Mouse (Mus musculus): ENCODE results near the gene Gm49373. TPM values are rescaled to one million over a fixed set of nuclear protein-coding genes. Genes with fewer than 3 reads are reported as not detected.
"Not testable (repeated sequence)": the region's sequence is repeated elsewhere in the genome, so short reads cannot be mapped to it uniquely, and the experiment has no call there.

Gene Gm49373
- polyA plus RNA-seq, 1 experiment from 2014 or later, result 0.84 TPM

GRCm38 (mm10) chr9:21081127-21081526 is 8.2 kb upstream of the Gm49373 start:
- 87% methylated on average over 9 of the region's 9 CpGs for WGBS
- Histone ChIP-seq H3K27me3 (ENCODE audit: insufficient read depth, low read length) (no peaks in the 10 kb centered on the region), H3K4me3 (ENCODE audit: low read length) (no peak overlapping the region), H3K4me2 (replicated peaks; ENCODE audit: low read depth, low read length) (no peak overlapping the region), H3K36me3 (ENCODE audit: insufficient read depth, low read length) (peaks cover 85% of the 10 kb centered on the region), H3K9ac (replicated peaks; ENCODE audit: low read length) (no peak overlapping the region), H3K27ac (ENCODE audit: low read length) (no peak overlapping the region), H3K9me3 (ENCODE audit: low read length) (no peaks in the 10 kb centered on the region), H3K4me1 (ENCODE audit: insufficient read depth, low read length) (no peaks in the 10 kb centered on the region)
- no peak for ATAC-seq (ENCODE audit: low FRiP score, low TSS enrichment)

- no peak for ATAC-seq (ENCODE audit: low FRiP score, low TSS enrichment)
- Histone ChIP-seq H3K4me1 (ENCODE audit: insufficient read depth, low read length) (peaks cover 10% of the 10 kb centered on the region), H3K4me3 (ENCODE audit: low read length) (no peak overlapping the region), H3K27me3 (ENCODE audit: insufficient read depth, low read length) (no peaks in the 10 kb centered on the region), H3K9me3 (ENCODE audit: low read length) (no peaks in the 10 kb centered on the region), H3K4me2 (replicated peaks; ENCODE audit: low read depth, low read length) (no peak overlapping the region), H3K27ac (ENCODE audit: low read length) (no peak overlapping the region), H3K36me3 (ENCODE audit: insufficient read depth, low read length) (peaks cover 57% of the 10 kb centered on the region), H3K9ac (replicated peaks; ENCODE audit: low read length) (no peak overlapping the region)
- WGBS, result 95% methylated on average over 3 of the region's 3 CpGs
Observed at GRCm38 (mm10) chr9:21075625-21076024, 2.7 kb upstream of the Gm49373 start.

- no peak for ATAC-seq (ENCODE audit: low FRiP score, low TSS enrichment)
- Histone ChIP-seq H3K4me2 (replicated peaks; ENCODE audit: low read depth, low read length) (no peak overlapping the region), H3K4me1 (ENCODE audit: insufficient read depth, low read length) (peaks cover 10% of the 10 kb centered on the region), H3K36me3 (ENCODE audit: insufficient read depth, low read length) (peaks cover 49% of the 10 kb centered on the region), H3K27me3 (ENCODE audit: insufficient read depth, low read length) (no peaks in the 10 kb centered on the region), H3K27ac (ENCODE audit: low read length) (no peak overlapping the region), H3K4me3 (ENCODE audit: low read length) (no peak overlapping the region), H3K9ac (replicated peaks; ENCODE audit: low read length) (no peak overlapping the region; the same call in 1 of the 2 replicates), H3K9me3 (ENCODE audit: low read length) (no peaks in the 10 kb centered on the region)
- WGBS, result 82% methylated on average over 1 of the region's 1 CpGs
Observed at GRCm38 (mm10) chr9:21074173-21074572, 1.3 kb upstream of the Gm49373 start.

DNA sequence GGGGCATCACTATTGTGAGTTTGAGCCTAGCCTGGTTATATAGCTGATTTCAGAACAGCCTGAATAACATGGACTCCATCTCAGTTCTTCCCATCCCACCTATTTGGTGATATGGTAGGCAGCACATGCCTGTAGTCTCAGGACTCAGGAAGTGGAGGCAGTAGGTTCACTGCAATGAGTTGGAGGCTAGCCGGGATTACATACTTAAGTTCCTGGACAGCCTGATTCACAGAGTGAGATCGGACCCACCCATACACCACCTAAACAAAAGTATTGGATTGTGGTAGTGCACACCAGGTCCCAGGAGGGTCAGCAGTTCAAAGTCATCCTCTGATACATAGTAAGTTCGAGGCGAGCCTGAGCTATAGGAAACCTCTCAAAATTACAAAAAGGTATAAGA is 255 bp downstream of the Gm49373 start:
- Histone ChIP-seq H3K36me3 (ENCODE audit: insufficient read depth, low read length) (peaks cover 39% of the 10 kb centered on the region), H3K4me1 (ENCODE audit: insufficient read depth, low read length) (peaks cover 10% of the 10 kb centered on the region), H3K4me2 (replicated peaks; ENCODE audit: low read depth, low read length) (peak overlapping the region; percentile 83), H3K4me3 (ENCODE audit: low read length) (peak overlapping the region; percentile 87), H3K27me3 (ENCODE audit: insufficient read depth, low read length) (no peaks in the 10 kb centered on the region), H3K27ac (ENCODE audit: low read length) (peak overlapping the region; percentile 76; the same call in 1 of the 2 replicates), H3K9me3 (ENCODE audit: low read length) (no peaks in the 10 kb centered on the region), H3K9ac (replicated peaks; ENCODE audit: low read length) (peak overlapping the region; percentile 89)
- ATAC-seq (ENCODE audit: low FRiP score, low TSS enrichment), result 0 out of 2 replicates have a peak, but pooled peaks have one; percentile 8
- 7% methylated on average over 4 of the region's 4 CpGs for WGBS

GRCm38 (mm10) chr9:21067006-21067684 is 5.8 kb downstream of the Gm49373 start, which contains the start of gene Zglp1:
TSS of gene Zglp1 (minus strand) at chr9:21067093.
- no peak for ATAC-seq (ENCODE audit: low FRiP score, low TSS enrichment)
- peaks cover 3% of the 10 kb centered on the region for H3K4me1 ChIP-seq (ENCODE audit: insufficient read depth, low read length)
- 90% methylated on average over 27 of the region's 27 CpGs for WGBS
- no peak within 1 kb of the TSS for H3K27ac ChIP-seq (ENCODE audit: low read length)
- no peak within 1 kb of the TSS for H3K9ac ChIP-seq (replicated peaks; ENCODE audit: low read length)
- H3K9me3 ChIP-seq (ENCODE audit: low read length), result no peaks in the 10 kb centered on the region
- H3K27me3 ChIP-seq (ENCODE audit: insufficient read depth, low read length), result no peaks in the 10 kb centered on the region
- H3K36me3 ChIP-seq (ENCODE audit: insufficient read depth, low read length), result peaks cover 45% of the 10 kb centered on the region; the same call in 1 of the 2 replicates
- no peak within 1 kb of the TSS for H3K4me2 ChIP-seq (replicated peaks; ENCODE audit: low read depth, low read length)
- H3K4me3 ChIP-seq (ENCODE audit: low read length), result no peak within 1 kb of the TSS

DNA sequence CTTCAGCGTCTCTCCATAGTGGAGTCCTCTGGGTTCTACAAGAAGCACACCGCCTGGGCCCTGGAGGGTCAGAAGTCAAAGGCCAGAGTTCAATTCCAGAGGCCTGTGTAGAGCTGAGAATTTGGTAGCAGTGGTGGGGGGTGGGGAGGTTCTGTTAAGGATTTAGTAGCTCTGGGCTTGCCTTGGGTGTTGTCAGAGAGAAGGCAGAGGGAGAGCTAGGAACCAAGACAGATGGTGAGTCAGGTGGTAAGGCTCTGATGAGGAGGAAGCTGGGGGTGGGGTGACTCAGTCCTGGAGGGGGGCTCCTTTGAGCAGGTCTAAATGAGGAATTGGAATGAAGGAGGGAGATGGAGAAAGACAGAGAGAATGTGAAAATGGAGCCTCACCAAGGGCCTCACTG is 10.0 kb downstream of the Gm49373 start:
- H3K27me3 ChIP-seq (ENCODE audit: insufficient read depth, low read length), result no peaks in the 10 kb centered on the region
- no peak overlapping the region for H3K27ac ChIP-seq (ENCODE audit: low read length)
- no peak overlapping the region for H3K4me3 ChIP-seq (ENCODE audit: low read length)
- 86% methylated on average over 2 of the region's 2 CpGs for WGBS
- H3K4me1 ChIP-seq (ENCODE audit: insufficient read depth, low read length), result no peaks in the 10 kb centered on the region
- ATAC-seq (ENCODE audit: low FRiP score, low TSS enrichment), result no peak
- no peak overlapping the region for H3K4me2 ChIP-seq (replicated peaks; ENCODE audit: low read depth, low read length)
- H3K36me3 ChIP-seq (ENCODE audit: insufficient read depth, low read length), result peaks cover 33% of the 10 kb centered on the region; the same call in 1 of the 2 replicates
- H3K9ac ChIP-seq (replicated peaks; ENCODE audit: low read length), result no peak overlapping the region
- H3K9me3 ChIP-seq (ENCODE audit: low read length), result no peaks in the 10 kb centered on the region

DNA sequence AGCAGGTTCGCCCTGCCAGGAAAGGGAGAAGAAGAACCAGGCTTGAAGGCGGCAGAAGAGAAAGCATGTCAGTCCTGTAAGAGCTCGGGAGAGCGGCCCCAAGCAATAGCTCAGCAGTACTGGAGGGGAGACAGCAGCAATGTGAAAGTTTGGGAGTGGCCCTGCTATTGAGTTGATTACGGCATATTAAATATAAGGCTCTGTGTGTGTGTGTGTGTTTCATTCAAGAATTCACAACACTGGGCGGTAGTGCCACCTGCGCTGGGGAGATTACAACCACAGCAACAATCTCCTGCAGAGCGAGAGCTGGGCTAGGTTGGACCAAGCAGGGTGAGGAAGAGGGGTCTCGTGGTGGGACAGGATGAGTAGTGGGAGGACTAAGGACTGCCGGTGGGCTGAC is 21.3 kb downstream of the Gm49373 start:
- H3K36me3 ChIP-seq (ENCODE audit: insufficient read depth, low read length), result no peaks in the 10 kb centered on the region
- no peaks in the 10 kb centered on the region for H3K27me3 ChIP-seq (ENCODE audit: insufficient read depth, low read length)
- H3K9me3 ChIP-seq (ENCODE audit: low read length), result no peaks in the 10 kb centered on the region
- H3K9ac ChIP-seq (replicated peaks; ENCODE audit: low read length), result no peak overlapping the region
- H3K27ac ChIP-seq (ENCODE audit: low read length), result no peak overlapping the region
- no peak overlapping the region for H3K4me3 ChIP-seq (ENCODE audit: low read length)
- H3K4me1 ChIP-seq (ENCODE audit: insufficient read depth, low read length), result no peaks in the 10 kb centered on the region
- no peak for ATAC-seq (ENCODE audit: low FRiP score, low TSS enrichment)
- 65% methylated on average over 10 of the region's 10 CpGs for WGBS
- H3K4me2 ChIP-seq (replicated peaks; ENCODE audit: low read depth, low read length), result no peak overlapping the region

DNA sequence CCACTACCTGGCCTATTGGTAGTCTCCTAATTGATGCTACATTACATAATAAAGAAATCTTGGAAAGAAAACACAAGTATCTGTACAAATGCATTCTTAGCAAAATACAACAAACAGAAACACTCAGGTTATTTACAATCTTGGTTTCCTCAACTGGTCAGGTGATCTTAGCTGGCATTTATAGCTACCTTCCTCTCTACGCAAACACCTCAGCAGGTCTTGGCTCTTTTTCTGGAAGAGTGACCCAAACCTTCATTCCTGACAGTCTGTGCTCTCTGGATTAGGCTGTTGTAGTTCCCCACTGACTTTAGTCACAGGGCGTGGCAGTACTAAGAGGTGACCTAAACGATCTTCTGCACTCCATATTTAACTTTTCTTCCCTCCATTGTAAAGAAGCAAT is 27.7 kb downstream of the Gm49373 start:
- no peak for ATAC-seq (ENCODE audit: low FRiP score, low TSS enrichment)
- H3K4me2 ChIP-seq (replicated peaks; ENCODE audit: low read depth, low read length), result no peak overlapping the region
- H3K9ac ChIP-seq (replicated peaks; ENCODE audit: low read length), result no peak overlapping the region
- 0 out of 2 replicates have a peak, but pooled peaks cover 2% of the 10 kb centered on the region for H3K4me1 ChIP-seq (ENCODE audit: insufficient read depth, low read length)
- no peaks in the 10 kb centered on the region for H3K36me3 ChIP-seq (ENCODE audit: insufficient read depth, low read length)
- no peaks in the 10 kb centered on the region for H3K27me3 ChIP-seq (ENCODE audit: insufficient read depth, low read length)
- H3K4me3 ChIP-seq (ENCODE audit: low read length), result no peak overlapping the region
- H3K9me3 ChIP-seq (ENCODE audit: low read length), result no peaks in the 10 kb centered on the region
- H3K27ac ChIP-seq (ENCODE audit: low read length), result no peak overlapping the region
- WGBS, result 73% methylated on average over 3 of the region's 3 CpGs

DNA sequence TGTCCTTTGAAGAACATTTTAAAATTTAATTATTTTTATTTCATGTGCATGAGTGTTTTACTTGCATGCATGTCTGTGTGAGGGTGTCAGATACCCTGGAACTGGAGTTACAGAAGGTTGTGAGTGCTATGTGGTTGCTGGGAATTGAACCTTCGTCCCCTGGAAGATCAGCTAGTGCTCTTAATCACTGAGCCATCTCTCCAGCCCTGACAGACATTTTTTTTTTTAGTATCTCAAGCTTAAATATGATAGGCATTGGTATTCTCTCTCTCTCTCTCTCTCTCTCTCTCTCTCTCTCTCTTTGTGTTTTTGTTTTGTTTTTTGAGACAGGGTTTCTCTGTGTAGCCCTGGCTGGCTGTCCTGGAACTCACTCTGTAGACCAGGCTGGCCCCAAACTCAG is 28.1 kb downstream of the Gm49373 start:
- not testable (repeated sequence) for H3K27me3 ChIP-seq (ENCODE audit: insufficient read depth, low read length); H3K4me3 ChIP-seq (ENCODE audit: low read length); H3K27ac ChIP-seq (ENCODE audit: low read length); H3K9ac ChIP-seq (replicated peaks; ENCODE audit: low read length); H3K36me3 ChIP-seq (ENCODE audit: insufficient read depth, low read length); H3K4me2 ChIP-seq (replicated peaks; ENCODE audit: low read depth, low read length); H3K4me1 ChIP-seq (ENCODE audit: insufficient read depth, low read length); H3K9me3 ChIP-seq (ENCODE audit: low read length); ATAC-seq (ENCODE audit: low FRiP score, low TSS enrichment)
- WGBS, result 37% methylated on average over 1 of the region's 1 CpGs

- no peak overlapping the region for H3K27ac ChIP-seq (ENCODE audit: low read length)
- no peak overlapping the region for H3K9ac ChIP-seq (replicated peaks; ENCODE audit: low read length)
- no peaks in the 10 kb centered on the region for H3K9me3 ChIP-seq (ENCODE audit: low read length)
- H3K36me3 ChIP-seq (ENCODE audit: insufficient read depth, low read length), result no peaks in the 10 kb centered on the region
- no peak for ATAC-seq (ENCODE audit: low FRiP score, low TSS enrichment)
- H3K4me2 ChIP-seq (replicated peaks; ENCODE audit: low read depth, low read length), result no peak overlapping the region
- H3K4me1 ChIP-seq (ENCODE audit: insufficient read depth, low read length), result 0 out of 2 replicates have a peak, but pooled peaks cover 2% of the 10 kb centered on the region
- peaks cover 12% of the 10 kb centered on the region for H3K27me3 ChIP-seq (ENCODE audit: insufficient read depth, low read length)
- WGBS, result 87% methylated on average over 4 of the region's 4 CpGs
- H3K4me3 ChIP-seq (ENCODE audit: low read length), result no peak overlapping the region
Observed at GRCm38 (mm10) chr9:21043563-21043962, 29.3 kb downstream of the Gm49373 start.
